Mouse (Mus musculus) kidney, postnatal 0 days (tissue): Measurements from ENCODE around the gene Zer1. TPM values are rescaled to one million over a fixed set of nuclear protein-coding genes. Genes with fewer than 3 reads are reported as not detected.
"Not testable (repeated sequence)": the region's sequence is repeated elsewhere in the genome, so short reads cannot be mapped to it uniquely, and the experiment has no call there.

Source experiments
- ATAC-seq: fragments of 200-750 bp; cut with Nextera tagmentation; replicated peaks from 2 replicates; pipeline ENCODE4 v1.8.0; 2017; ENCODE audit warnings: low read depth, moderate number of reproducible peaks, moderate TSS enrichment, moderate library complexity; ENCODE audit not compliant: low FRiP score
- DNase-seq: peaks from one replicate; pipeline ENCODE4 v3.0.0-alpha.2; 2016; ENCODE audit warnings: low spot score
- H3K27ac ChIP-seq: fragments of 300-500 bp; sonication (generic); 2 replicates; pipeline ENCODE4 v1.5.1; 2014; ENCODE audit warnings: mild to moderate bottlenecking
- H3K27me3 ChIP-seq: fragments of 300-500 bp; sonication (generic); 2 replicates; pipeline ENCODE4 v1.6.1; 2014; ENCODE audit warnings: low read length, mixed read lengths; ENCODE audit not compliant: insufficient read depth
- H3K36me3 ChIP-seq: fragments of 300-500 bp; sonication (generic); 2 replicates; pipeline ENCODE4 v1.6.1; 2014; ENCODE audit warnings: low read length, mixed read lengths; ENCODE audit not compliant: insufficient read depth
- H3K4me1 ChIP-seq: fragments of 300-500 bp; sonication (generic); replicated peaks from 2 replicates; pipeline ENCODE4 v1.6.1; 2014; ENCODE audit warnings: antibody characterized with exemption, low read length, mixed read lengths; ENCODE audit not compliant: insufficient read depth
- H3K4me2 ChIP-seq: fragments of 300-500 bp; sonication (generic); 2 replicates; pipeline ENCODE4 v1.6.1; 2014; ENCODE audit warnings: mild to moderate bottlenecking, low read length, moderate library complexity, mixed read lengths
- H3K4me3 ChIP-seq: fragments of 300-500 bp; sonication (generic); replicated peaks from 2 replicates; pipeline ENCODE4 v1.5.1; 2014; ENCODE audit warnings: low read depth, low read length
- H3K9ac ChIP-seq: fragments of 300-500 bp; sonication (generic); 2 replicates; pipeline ENCODE4 v1.6.1; 2014; ENCODE audit warnings: low read depth, low read length
- H3K9me3 ChIP-seq: fragments of 300-500 bp; sonication (generic); replicated peaks from 2 replicates; pipeline ENCODE4 v1.6.1; 2016; ENCODE audit warnings: low read length, inconsistent platforms, mixed read lengths
- CTCF ChIP-seq: IDR thresholded peaks from 2 replicates; pipeline ENCODE4 v1.5.1; 2016; ENCODE audit warnings: antibody characterized with exemption, low read depth, mild to moderate bottlenecking, moderate library complexity
- WGBS: fragments of 180-500 bp; shearing (Covaris S2); extraction: QIAGEN DNeasy Blood & Tissue Kit; methylation state at CpG from one replicate; pipeline ENCODE4 v1.1.7; 2014; 5-methylcytosine and 5-hydroxymethylcytosine counted together
- polyA plus RNA-seq: library from polyadenylated mRNA; unstranded; fragments of >200 nt; fragmentation: Nextera tagmentation; extraction: Ambion mirVana; gene quantifications from 2 replicates; pipeline ENCODE4 v1.2.1, GENCODE M21; 2015

The Zer1 gene
- polyA plus RNA-seq, 1 experiment from 2014 or later = 4.9 TPM

GRCm38 (mm10) chr2:30061215-30062166 is 62.9 kb downstream of the Zer1 start:
- peak; percentile 71 for DNase-seq
- TF ChIP-seq CTCF = no peak

GRCm38 (mm10) chr2:30058418-30058817 is 66.0 kb downstream of the Zer1 start:
- Histone ChIP-seq H3K9me3 (no peaks in the 10 kb centered on the region), H3K4me1 (peaks cover 3% of the 10 kb centered on the region; the same call in 1 of the 2 replicates), H3K27ac (no peak overlapping the region), H3K36me3 (no peaks in the 10 kb centered on the region), H3K4me3 (no peak overlapping the region), H3K27me3 (no peaks in the 10 kb centered on the region), H3K4me2 (no peak overlapping the region), H3K9ac (no peak overlapping the region)
- WGBS = 61% methylated on average over 5 of the region's 5 CpGs
- DNase-seq (no peak), ATAC-seq (no peak)
- TF ChIP-seq CTCF = no peak

More at GRCm38 (mm10) chr2:30061215-30062166, 62.9 kb downstream of the Zer1 start:
- 7% methylated on average over 37 of the region's 37 CpGs for WGBS
- Histone ChIP-seq H3K27ac (peak overlapping the region; percentile 91), H3K9ac (peak overlapping the region; percentile 67), H3K4me1 (peaks cover 18% of the 10 kb centered on the region), H3K36me3 (no peaks in the 10 kb centered on the region), H3K4me2 (peak overlapping the region; percentile 89), H3K9me3 (no peaks in the 10 kb centered on the region), H3K27me3 (no peaks in the 10 kb centered on the region), H3K4me3 (peak overlapping the region; percentile 48)
- ATAC-seq = no peak

- peak; percentile 51 for DNase-seq
- ATAC-seq = no peak
- no peak for TF ChIP-seq CTCF
- WGBS = 42% methylated on average over 11 of the region's 12 CpGs
- H3K27ac ChIP-seq = no peak within 1 kb of the TSS
- H3K9me3 ChIP-seq = no peaks in the 10 kb centered on the region
- H3K4me2 ChIP-seq = no peak within 1 kb of the TSS
- H3K36me3 ChIP-seq = no peaks in the 10 kb centered on the region
- no peaks in the 10 kb centered on the region for H3K4me1 ChIP-seq
- H3K9ac ChIP-seq = no peak within 1 kb of the TSS
- H3K27me3 ChIP-seq = no peaks in the 10 kb centered on the region
- no peak within 1 kb of the TSS for H3K4me3 ChIP-seq
These were observed 67.0 kb downstream of the Zer1 start, which contains the start of gene Set for GRCm38 (mm10) chr2:30057223-30057904. Gene Set, plus strand, starts transcription at chr2:30057378.

GRCm38 (mm10) chr2:30056736-30057135 is 67.6 kb downstream of the Zer1 start:
- no peak for TF ChIP-seq CTCF
- no peaks in the 10 kb centered on the region for H3K27me3 ChIP-seq
- H3K4me2 ChIP-seq = no peak overlapping the region
- WGBS = 90% methylated on average over 3 of the region's 3 CpGs
- H3K9me3 ChIP-seq = no peaks in the 10 kb centered on the region
- no peaks in the 10 kb centered on the region for H3K4me1 ChIP-seq
- no peak overlapping the region for H3K4me3 ChIP-seq
- no peak overlapping the region for H3K9ac ChIP-seq
- DNase-seq (no peak), ATAC-seq (no peak)
- H3K27ac ChIP-seq = no peak overlapping the region
- no peaks in the 10 kb centered on the region for H3K36me3 ChIP-seq

GRCm38 (mm10) chr2:30055310-30055709 is 69.1 kb downstream of the Zer1 start:
- H3K9me3 ChIP-seq, H3K9ac ChIP-seq, H3K4me2 ChIP-seq, H3K4me3 ChIP-seq, H3K27me3 ChIP-seq, H3K4me1 ChIP-seq, H3K36me3 ChIP-seq, H3K27ac ChIP-seq, ATAC-seq, DNase-seq: not testable (repeated sequence)
- peak; percentile 33; the same call in 1 of the 2 replicates for TF ChIP-seq CTCF
- WGBS = 92% methylated on average over 3 of the region's 3 CpGs

- Histone ChIP-seq H3K27ac (no peak overlapping the region), H3K4me3 (no peak overlapping the region), H3K4me1 (no peaks in the 10 kb centered on the region), H3K4me2 (no peak overlapping the region), H3K36me3 (no peaks in the 10 kb centered on the region), H3K27me3 (no peaks in the 10 kb centered on the region), H3K9ac (no peak overlapping the region), H3K9me3 (no peaks in the 10 kb centered on the region)
- ATAC-seq (no peak), DNase-seq (peak; percentile 41)
- WGBS = 37% methylated on average over 6 of the region's 6 CpGs
- TF ChIP-seq CTCF = peak; percentile 62
These were observed 72.2 kb downstream of the Zer1 start for GRCm38 (mm10) chr2:30051992-30052761.
